Mouse (Mus musculus) v-Abl transformed pro-B cells (cell line): ENCODE data around the gene Serpine1.

Experiments
- in situ Hi-C, 2 experiments: fragments of 400-800 bp; cut with MboI; formaldehyde crosslinking; loops; one replicate each; pipeline ENCODE4 v1.15.1; 2025; ENCODE audit not compliant: unreplicated experiment in 2 of 2

Serpine1 gene

DNA sequence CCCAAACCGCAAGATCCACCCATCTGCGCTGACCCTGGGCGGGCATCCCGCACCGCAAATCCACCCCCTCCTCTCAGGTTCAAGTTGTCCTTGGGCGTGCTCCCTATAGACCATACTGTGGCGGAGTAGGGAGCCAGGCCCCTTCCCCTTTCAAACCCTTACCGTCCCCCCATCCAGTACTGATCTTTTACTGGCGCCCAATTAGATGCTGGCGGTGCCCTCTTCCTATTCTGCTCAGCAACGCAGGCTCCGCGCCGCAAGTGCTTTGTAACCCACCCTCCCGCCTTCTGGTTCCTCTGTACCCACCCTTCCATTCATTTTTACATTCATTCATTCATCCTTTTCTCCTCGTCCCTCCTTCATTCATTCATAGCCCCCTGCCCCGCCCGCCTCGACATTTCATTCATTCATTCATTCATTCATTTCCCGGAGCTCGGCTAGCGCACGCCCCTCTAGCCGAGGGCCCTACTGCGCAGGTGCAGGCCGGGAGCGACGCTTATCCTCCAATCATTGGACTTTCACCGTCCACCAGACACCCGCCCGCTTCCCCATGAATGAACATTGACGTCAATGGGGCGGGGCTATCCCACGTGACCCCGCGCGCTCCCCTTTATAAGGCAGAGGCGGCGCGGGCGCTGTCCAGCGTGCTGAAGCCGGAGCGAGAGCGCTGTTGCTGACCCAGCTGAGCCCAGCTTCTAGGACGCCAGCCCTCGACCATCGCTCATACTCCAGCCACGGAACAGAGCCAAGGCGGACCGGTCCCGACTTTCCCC lies 42.2 kb downstream of the Serpine1 start:
- in situ Hi-C loops = no loop called here

DNA sequence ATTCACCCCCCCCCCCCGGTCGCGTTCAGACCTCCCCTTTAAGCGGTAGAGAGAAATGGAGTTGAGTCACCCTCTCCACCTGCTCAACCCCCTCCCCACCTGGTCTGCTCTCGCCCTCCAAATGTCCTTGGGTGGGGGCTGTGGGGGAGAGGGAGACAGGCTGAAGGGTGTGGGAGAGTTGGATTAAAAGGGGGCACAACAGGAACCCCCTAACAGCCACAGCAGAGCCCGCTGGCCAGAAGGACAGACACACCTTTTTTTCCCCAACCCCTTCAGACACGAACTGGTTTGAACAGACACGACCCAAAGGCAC lies 42.8 kb downstream of the Serpine1 start:
- in situ Hi-C loops = no loop called here

DNA sequence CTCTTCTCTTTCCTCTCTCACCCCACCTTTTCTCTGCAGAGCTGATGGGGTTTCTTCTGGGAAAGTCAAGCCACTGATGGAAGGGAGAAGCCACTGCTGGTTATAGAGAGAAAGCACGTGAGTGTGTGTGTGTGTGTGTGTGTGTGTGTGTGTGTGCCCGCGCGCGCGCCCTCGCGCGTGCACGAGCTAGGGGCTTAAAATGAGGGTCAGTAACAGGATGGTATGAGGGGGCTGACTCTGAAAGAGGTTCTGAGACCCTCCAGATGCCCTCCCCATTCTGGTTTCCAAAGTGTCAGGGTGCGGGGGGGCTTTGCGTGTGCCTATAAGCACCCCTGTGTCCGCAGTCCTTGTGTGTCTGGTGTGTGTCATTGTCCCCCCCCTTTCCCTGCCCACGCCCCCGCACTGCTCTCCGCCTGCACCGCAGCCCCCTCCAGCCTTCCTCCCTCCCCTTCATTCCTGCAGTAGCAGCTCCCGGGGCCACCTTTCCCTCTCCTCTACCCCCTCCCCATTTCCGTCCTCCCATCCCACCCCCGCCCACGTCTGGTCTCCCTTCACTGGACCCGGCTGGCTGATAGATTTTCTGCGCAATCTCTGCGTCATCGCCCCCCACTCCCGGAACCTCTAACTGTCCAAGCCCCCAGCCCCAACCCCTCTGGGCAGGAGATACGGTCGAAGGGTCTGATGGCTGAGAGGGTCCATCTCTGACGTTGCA lies 43.4 kb downstream of the Serpine1 start:
- in situ Hi-C loops = no loop called here

DNA sequence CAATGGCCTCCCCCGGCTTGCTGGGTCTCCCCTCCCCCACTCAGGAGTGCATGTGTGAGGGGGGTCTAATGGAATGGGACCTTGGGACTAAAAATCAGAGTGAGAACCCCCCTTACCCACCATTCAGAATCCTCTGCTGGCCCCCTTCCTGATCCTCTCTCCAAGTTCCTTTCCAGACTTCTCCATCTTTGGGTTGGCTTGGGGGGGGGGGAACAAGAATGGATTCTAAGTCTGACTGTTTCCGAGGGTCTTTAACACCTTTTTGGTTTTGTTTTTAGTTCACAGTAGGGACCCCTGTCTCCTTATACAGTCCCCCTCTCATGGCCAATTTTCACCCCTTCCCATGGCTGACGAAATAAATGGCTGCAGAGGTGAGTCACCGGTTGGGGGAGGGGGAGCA lies 46.0 kb downstream of the Serpine1 start, which contains the start of gene Vgf:
TSS of gene Vgf (plus strand) at position 301 of the 400 bp plus-strand sequence.
- in situ Hi-C loops = no loop called here

DNA sequence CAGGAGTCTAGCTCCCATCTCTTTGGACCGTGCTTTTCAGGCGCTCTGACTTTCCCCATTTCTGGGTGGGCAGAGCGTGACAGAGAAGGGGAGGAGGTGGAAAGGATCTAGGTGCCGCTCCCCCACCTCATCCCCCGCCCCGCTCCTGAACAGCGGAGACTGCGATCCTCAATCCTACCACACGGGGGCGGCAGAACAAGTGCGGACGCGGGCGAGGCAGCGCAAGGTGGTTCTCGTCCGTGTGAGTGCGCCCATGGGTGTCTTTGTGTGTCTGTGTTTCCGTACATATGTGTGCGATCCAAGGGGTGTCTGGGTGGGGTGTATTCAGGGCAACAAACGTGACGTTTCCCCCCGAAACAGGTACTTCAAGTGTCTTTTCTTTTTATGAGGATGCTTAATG lies 46.9 kb downstream of the Serpine1 start:
- in situ Hi-C loops = no loop called here

DNA sequence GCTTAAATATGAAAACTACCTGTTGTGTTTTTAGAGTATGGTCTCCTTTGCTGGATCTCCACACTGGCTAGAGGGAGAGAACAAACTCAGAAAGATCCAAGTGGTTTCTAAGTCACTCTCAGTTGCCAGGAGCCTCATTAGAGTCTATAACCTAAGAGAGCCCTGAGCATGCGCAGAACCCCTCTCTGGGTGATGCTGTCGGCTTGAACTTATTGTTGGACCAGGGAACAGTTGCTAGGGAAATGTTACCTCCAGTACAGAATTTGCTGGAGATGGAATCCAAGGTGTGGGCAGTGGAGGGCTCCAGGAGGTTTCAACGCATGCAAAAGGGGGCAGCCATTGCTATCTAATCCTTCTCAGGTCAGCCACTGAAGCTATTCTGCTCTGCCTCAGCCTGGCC lies 47.8 kb downstream of the Serpine1 start:
- in situ Hi-C loops = loop anchor here (5.0 kb wide), 1 partner anchor 83 kb away; no protein-coding TSS in a partner anchor

DNA sequence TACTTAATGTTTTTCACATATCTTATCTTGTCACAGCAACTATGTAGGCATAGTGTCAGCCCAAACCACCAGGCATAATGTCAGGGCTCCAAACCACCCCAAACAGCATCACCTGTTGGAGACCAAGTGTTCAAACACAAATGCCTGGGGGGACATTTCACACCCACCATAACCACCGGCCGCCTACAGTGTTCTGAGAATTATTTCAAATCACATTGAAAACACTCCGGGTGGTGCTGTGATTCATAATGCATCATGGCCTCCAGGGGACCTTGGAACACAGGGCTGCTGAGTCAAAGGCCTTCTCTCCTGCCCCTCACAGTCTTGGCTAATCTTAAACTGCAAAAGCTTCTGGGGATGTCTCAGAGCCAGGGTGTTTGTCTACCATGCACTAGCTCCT lies 56.2 kb downstream of the Serpine1 start:
- in situ Hi-C loops = no loop called here

DNA sequence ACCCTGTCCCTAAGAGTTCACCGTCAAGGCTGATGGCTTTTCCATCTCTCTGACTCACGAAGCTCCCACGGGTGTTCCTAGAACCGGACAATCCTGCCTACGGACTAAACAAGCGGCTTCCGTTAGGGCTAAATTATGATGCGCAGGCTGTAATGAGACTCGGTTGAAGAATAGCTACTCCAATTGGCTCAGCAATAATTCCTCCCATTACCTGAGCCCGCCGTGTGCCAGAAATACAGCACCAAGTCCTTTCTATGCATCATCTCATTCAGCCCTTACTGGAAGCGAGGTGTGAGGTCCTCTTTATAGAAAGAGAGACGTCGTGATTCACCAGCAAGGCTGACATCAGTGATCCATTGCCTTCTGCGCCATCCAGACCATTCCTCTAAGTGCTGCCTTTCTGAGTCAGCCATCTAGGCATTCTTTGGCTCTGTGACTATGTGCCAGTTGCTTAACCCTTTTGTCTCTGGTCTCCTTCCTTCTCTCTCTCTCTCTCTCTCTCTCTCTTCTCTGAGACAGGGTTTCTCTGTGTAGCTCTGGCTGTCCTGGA lies 59.6 kb downstream of the Serpine1 start:
- in situ Hi-C loops = no loop called here
